Mouse (Mus musculus) heart, embryonic 12.5 days (tissue): ENCODE data around the gene Tmcc1. TPM values are rescaled to one million over a fixed set of nuclear protein-coding genes. Genes with fewer than 3 reads are reported as not detected.
"Not testable (repeated sequence)": the region's sequence is repeated elsewhere in the genome, so short reads cannot be mapped to it uniquely, and the experiment has no call there.

Source experiments
- ATAC-seq: fragments of 200-750 bp; cut with Nextera tagmentation; 2 replicates; pipeline ENCODE4 v1.8.0; 2017; ENCODE audit warnings: moderate TSS enrichment, moderate library complexity; ENCODE audit not compliant: insufficient number of reproducible peaks, low FRiP score
- H3K27ac ChIP-seq: fragments of 300-500 bp; sonication (generic); 2 replicates; pipeline ENCODE4 v1.5.1; 2016; ENCODE audit warnings: mild to moderate bottlenecking, moderate library complexity; ENCODE audit not compliant: poor library complexity, severe bottlenecking
- H3K27me3 ChIP-seq: fragments of 300-500 bp; sonication (generic); replicated peaks from 2 replicates; pipeline ENCODE4 v1.6.1; 2016; ENCODE audit warnings: mild to moderate bottlenecking, moderate library complexity
- H3K36me3 ChIP-seq: fragments of 300-500 bp; sonication (generic); 2 replicates; pipeline ENCODE4 v1.6.1; 2016; ENCODE audit warnings: mild to moderate bottlenecking, moderate library complexity
- H3K4me1 ChIP-seq: fragments of 300-500 bp; sonication (generic); replicated peaks from 2 replicates; pipeline ENCODE4 v1.6.1; 2016; ENCODE audit warnings: mild to moderate bottlenecking
- H3K4me2 ChIP-seq: fragments of 300-500 bp; sonication (generic); 2 replicates; pipeline ENCODE4 v1.6.1; 2016; ENCODE audit warnings: mild to moderate bottlenecking, moderate library complexity
- H3K4me3 ChIP-seq: fragments of 300-500 bp; sonication (generic); 2 replicates; pipeline ENCODE4 v1.5.1; 2016; ENCODE audit warnings: mild to moderate bottlenecking
- H3K9ac ChIP-seq: fragments of 300-500 bp; sonication (generic); 2 replicates; pipeline ENCODE4 v1.6.1; 2016; ENCODE audit warnings: mild to moderate bottlenecking, moderate library complexity
- H3K9me3 ChIP-seq: fragments of 300-500 bp; sonication (generic); replicated peaks from 2 replicates; pipeline ENCODE4 v1.6.1; 2016; ENCODE audit warnings: mild to moderate bottlenecking, moderate library complexity
- WGBS: fragments of 180-500 bp; shearing (Covaris S2); methylation state at CpG from one replicate; pipeline ENCODE4 v1.1.7; 2016; 5-methylcytosine and 5-hydroxymethylcytosine counted together
- polyA plus RNA-seq: library from polyadenylated mRNA; unstranded; fragments of >200 nt; fragmentation: Nextera tagmentation; extraction: Ambion mirVana; gene quantifications from 2 replicates; pipeline ENCODE4 v1.2.1, GENCODE M21; 2016

Gene Tmcc1
- polyA plus RNA-seq, 1 experiment from 2014 or later, result 11.0 TPM

DNA sequence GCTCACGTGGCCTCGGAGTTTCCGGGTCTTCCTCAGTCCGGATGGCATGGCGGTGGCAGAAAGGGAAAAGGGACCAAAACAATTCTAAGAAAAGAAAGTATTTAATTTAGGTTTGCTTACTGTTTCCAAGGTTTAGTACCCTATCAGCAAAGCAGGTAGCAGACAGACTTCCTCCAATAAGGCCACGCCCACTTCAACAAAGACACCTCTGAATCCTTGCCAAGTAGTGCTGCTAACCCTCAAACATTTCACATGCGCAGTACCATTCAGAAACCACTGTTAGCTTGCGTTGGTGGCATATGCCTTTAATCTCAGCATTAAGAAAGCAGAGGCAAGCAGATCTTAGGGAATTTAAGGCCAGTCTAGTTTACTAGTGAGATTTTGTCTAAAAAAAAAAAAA, 2.5 kb upstream of the Tmcc1 start:
- Histone ChIP-seq H3K36me3 (no peaks in the 10 kb centered on the region), H3K4me3 (no peak overlapping the region), H3K9me3 (no peaks in the 10 kb centered on the region), H3K27ac (no peak overlapping the region), H3K4me2 (no peak overlapping the region), H3K4me1 (peaks cover 5% of the 10 kb centered on the region), H3K27me3 (no peaks in the 10 kb centered on the region), H3K9ac (no peak overlapping the region)
- 52% methylated on average over 8 of the region's 8 CpGs for WGBS
- no peak for ATAC-seq

DNA sequence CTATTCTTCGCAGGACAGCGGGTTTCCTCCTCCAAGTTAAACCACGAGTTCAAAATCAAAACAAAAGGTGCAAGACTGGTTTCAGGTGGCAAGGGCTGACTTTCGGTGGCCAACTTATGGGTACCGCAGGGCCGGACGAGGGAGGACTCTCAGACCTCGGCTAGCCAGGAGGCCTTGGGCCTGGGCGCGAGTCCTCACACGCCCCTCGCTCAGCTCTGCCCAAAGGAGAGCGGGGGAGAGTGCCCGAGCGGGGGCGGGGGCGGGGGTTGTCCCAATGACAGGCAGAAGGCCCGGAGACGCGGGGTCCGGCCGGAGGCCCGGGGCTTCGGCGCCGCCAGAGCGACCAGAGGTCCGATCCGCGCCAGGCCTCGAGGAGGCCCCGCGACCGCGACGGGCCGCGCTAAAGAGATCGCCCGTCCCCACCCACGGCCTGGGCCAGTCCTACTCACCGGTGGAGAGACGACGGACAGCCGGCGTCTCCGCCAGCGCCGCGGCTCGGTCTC, 426 bp downstream of the Tmcc1 start:
- Histone ChIP-seq H3K4me3 (peak overlapping the region; percentile 97), H3K27ac (peak overlapping the region; percentile 87), H3K27me3 (no peaks in the 10 kb centered on the region), H3K9me3 (no peaks in the 10 kb centered on the region), H3K36me3 (no peaks in the 10 kb centered on the region), H3K9ac (peak overlapping the region; percentile 97), H3K4me1 (peaks cover 12% of the 10 kb centered on the region), H3K4me2 (peak overlapping the region; percentile 94)
- peak; percentile 85 for ATAC-seq
- WGBS, result under 1% methylated on average over 39 of the region's 51 CpGs

DNA sequence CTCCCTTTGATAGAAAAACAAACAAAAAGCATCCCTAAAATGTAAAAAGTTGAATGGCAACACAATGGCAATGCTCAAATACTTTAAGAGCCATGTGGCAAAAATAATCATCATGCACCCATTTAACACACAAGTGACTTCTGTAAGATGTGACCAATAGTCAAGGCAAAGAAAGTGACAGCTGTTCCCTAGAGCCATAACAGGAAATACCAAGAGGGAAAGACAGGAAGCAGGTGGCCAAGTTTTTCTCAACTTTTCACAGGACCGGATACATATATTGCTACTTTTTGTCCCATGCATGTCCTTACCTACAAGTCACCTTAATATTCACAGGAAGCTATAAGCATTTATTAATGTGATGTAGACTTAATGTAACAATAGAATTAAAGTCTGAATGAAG, 3.9 kb downstream of the Tmcc1 start:
- Histone ChIP-seq H3K27ac (0 out of 2 replicates have a peak overlapping the region, but pooled peaks have one; percentile 39), H3K4me3 (no peak overlapping the region), H3K36me3 (0 out of 2 replicates have a peak, but pooled peaks cover 3% of the 10 kb centered on the region), H3K4me1 (peaks cover 12% of the 10 kb centered on the region), H3K9ac (no peak overlapping the region), H3K27me3 (no peaks in the 10 kb centered on the region), H3K4me2 (no peak overlapping the region), H3K9me3 (no peaks in the 10 kb centered on the region)
- whole genome bisulfite sequencing, result 36% methylated on average over 1 of the region's 1 CpGs
- no peak for ATAC-seq

DNA sequence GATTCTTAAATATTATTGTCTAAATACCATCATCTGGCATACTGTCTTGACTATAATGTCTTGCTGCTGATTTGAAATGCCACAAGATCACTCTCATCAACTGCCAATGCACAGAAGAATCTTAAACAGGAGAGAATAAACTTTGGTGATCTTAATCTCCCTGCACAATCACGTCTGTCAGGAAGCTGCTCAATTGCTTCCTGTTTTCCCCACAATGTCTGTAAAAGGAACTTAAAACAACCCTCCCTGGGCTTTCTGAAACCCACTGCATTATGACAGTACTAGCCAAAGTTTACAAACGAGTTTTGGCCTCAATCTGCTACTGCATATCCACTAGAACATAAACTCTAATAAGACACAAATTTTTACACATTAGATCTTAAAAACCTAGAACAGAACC, 6.8 kb downstream of the Tmcc1 start:
- peaks cover 12% of the 10 kb centered on the region; the same call in 1 of the 2 replicates for H3K4me1 ChIP-seq
- 0 out of 2 replicates have a peak, but pooled peaks cover 3% of the 10 kb centered on the region for H3K36me3 ChIP-seq
- no peak overlapping the region for H3K4me2 ChIP-seq
- H3K9ac ChIP-seq, result no peak overlapping the region
- no peaks in the 10 kb centered on the region for H3K9me3 ChIP-seq
- WGBS, result 36% methylated on average over 2 of the region's 2 CpGs
- no peak for ATAC-seq
- H3K27me3 ChIP-seq, result no peaks in the 10 kb centered on the region
- H3K4me3 ChIP-seq, result no peak overlapping the region
- no peak overlapping the region for H3K27ac ChIP-seq

DNA sequence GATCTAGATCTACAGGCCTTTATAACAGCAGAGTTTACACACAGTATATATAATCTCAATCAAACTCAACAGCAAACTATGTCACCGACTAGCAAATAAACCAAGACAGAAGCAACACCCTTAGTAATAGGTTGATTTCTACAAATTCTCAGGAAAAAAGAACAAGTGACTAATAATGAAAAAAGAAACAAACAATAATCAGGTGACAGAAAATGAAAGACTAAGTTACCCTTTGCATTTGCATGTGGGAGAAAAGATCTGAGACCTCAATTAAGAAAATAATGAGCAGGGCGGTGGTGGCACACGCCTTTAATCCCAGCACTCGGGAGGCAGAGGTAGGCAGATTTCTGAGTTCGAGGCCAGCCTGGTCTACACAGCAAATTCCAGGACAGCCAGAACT, 9.8 kb downstream of the Tmcc1 start:
- 86% methylated on average over 5 of the region's 5 CpGs for WGBS
- H3K27ac ChIP-seq, result no peak overlapping the region

DNA sequence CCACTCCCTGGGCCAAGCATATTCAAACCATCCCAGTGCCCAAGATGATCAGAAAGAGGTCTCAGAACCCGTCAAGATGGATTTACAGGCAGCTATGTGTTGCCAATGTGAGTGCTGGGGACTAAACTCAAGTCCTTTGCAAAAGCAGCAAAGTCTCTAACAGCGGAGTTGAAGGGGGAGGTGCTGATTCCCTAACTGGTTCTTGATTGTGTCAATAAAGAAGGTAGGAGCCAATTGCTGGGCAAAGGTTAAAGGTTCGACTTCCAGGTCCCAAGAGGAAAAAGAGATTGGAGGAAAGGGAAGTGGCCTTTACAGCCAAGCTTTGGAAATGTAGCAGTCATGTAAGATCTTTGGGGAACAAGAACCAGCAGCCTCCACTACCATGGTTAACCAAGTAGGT, 12.6 kb downstream of the Tmcc1 start:
- H3K4me2 ChIP-seq, result no peak overlapping the region
- H3K9me3 ChIP-seq, result no peaks in the 10 kb centered on the region
- 0 out of 2 replicates have a peak, but pooled peaks cover 4% of the 10 kb centered on the region for H3K4me1 ChIP-seq
- H3K9ac ChIP-seq, result no peak overlapping the region
- H3K27ac ChIP-seq, result no peak overlapping the region
- ATAC-seq, result no peak
- H3K27me3 ChIP-seq, result no peaks in the 10 kb centered on the region
- H3K4me3 ChIP-seq, result no peak overlapping the region
- 66% methylated on average over 3 of the region's 3 CpGs for WGBS
- H3K36me3 ChIP-seq, result peaks cover 31% of the 10 kb centered on the region

More for the DNA sequence above, 9.8 kb downstream of the Tmcc1 start:
- H3K9me3 ChIP-seq, result no peaks in the 10 kb centered on the region
- H3K36me3 ChIP-seq, result peaks cover 17% of the 10 kb centered on the region
- no peak for ATAC-seq
- H3K27me3 ChIP-seq, result no peaks in the 10 kb centered on the region
- H3K4me3 ChIP-seq, result no peak overlapping the region
- no peak overlapping the region for H3K9ac ChIP-seq
- 0 out of 2 replicates have a peak, but pooled peaks cover 4% of the 10 kb centered on the region for H3K4me1 ChIP-seq
- no peak overlapping the region for H3K4me2 ChIP-seq

DNA sequence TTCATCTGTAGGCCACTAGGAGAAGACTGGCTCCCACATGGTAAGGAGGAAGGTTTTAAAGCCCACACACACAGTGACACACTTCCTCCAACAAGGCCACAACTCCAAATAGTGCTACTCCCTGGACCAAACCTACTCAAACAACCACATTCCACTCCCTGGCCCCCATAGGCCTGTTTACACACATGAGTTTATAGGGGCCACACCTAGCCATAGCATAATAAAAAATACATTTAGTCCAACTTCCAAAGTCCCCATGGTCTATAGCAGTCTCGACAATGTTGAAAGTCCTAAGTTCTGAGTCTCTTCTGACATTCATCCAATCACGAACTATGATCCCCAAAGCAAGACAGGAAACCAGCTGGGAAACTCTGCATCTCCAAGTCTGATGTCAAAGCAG, 14.9 kb downstream of the Tmcc1 start:
- H3K9ac ChIP-seq, result no peak overlapping the region
- H3K36me3 ChIP-seq, result peaks cover 34% of the 10 kb centered on the region
- 0 out of 2 replicates have a peak, but pooled peaks cover 4% of the 10 kb centered on the region for H3K4me1 ChIP-seq
- no peak for ATAC-seq
- H3K4me3 ChIP-seq, result no peak overlapping the region
- no peak overlapping the region for H3K4me2 ChIP-seq
- H3K9me3 ChIP-seq, result no peaks in the 10 kb centered on the region
- H3K27ac ChIP-seq, result no peak overlapping the region
- 88% methylated on average over 2 of the region's 2 CpGs for WGBS
- no peaks in the 10 kb centered on the region for H3K27me3 ChIP-seq

DNA sequence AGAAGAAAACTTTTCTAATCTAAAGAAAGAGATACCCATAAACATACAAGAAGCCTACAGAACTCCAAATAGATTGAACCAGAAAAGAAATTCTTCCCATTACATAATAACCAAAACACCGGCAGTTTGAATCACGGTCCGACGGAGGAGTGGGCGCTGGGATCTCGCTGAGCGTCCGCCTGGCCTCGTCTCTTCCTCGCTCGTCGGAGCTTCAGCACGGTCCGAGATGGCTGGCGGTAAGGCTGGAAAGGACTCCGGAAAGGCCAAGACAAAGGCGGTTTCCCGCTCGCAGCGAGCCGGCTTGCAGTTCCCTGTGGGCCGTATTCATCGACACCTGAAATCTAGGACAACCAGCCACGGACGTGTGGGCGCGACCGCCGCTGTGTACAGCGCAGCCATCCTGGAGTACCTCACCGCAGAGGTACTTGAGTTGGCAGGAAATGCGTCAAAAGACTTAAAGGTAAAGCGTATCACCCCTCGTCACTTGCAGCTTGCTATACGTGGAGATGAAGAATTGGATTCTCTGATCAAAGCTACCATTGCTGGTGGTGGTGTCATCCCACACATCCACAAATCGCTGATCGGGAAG, 19.7 kb downstream of the Tmcc1 start:
- H3K36me3 ChIP-seq, result peaks cover 21% of the 10 kb centered on the region; the same call in 1 of the 2 replicates
- not testable (repeated sequence) for H3K27ac ChIP-seq, H3K27me3 ChIP-seq, H3K4me2 ChIP-seq, H3K4me3 ChIP-seq, H3K9ac ChIP-seq, H3K4me1 ChIP-seq, ATAC-seq, H3K9me3 ChIP-seq
- WGBS, result 71% methylated on average over 37 of the region's 37 CpGs

DNA sequence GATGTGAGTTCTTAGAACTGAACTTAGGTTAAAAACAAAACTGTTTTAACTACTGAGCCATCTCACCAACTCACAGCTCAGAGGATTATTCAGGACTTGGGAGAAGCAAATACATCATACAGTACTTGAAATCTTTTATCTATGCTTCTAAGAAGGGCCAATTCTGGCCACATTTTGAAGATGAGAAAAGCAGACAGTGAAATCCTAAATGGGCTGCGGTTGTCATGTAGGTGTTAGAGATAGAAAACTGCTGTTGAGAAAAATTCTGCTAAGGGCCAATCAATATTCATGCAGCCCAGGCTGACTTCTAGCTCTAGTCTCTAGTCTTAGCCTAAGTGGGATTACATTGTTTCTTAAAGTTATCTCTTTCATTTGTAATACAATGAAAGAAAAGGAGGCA, 26.9 kb downstream of the Tmcc1 start:
- H3K27me3 ChIP-seq, result no peaks in the 10 kb centered on the region
- H3K9ac ChIP-seq, result no peak overlapping the region
- H3K4me3 ChIP-seq, result no peak overlapping the region
- no peak overlapping the region for H3K27ac ChIP-seq
- H3K4me2 ChIP-seq, result no peak overlapping the region
- no peak for ATAC-seq
- 67% methylated on average over 1 of the region's 1 CpGs for WGBS
- no peaks in the 10 kb centered on the region for H3K9me3 ChIP-seq
- H3K36me3 ChIP-seq, result peaks cover 7% of the 10 kb centered on the region
- 0 out of 2 replicates have a peak, but pooled peaks cover 3% of the 10 kb centered on the region for H3K4me1 ChIP-seq

DNA sequence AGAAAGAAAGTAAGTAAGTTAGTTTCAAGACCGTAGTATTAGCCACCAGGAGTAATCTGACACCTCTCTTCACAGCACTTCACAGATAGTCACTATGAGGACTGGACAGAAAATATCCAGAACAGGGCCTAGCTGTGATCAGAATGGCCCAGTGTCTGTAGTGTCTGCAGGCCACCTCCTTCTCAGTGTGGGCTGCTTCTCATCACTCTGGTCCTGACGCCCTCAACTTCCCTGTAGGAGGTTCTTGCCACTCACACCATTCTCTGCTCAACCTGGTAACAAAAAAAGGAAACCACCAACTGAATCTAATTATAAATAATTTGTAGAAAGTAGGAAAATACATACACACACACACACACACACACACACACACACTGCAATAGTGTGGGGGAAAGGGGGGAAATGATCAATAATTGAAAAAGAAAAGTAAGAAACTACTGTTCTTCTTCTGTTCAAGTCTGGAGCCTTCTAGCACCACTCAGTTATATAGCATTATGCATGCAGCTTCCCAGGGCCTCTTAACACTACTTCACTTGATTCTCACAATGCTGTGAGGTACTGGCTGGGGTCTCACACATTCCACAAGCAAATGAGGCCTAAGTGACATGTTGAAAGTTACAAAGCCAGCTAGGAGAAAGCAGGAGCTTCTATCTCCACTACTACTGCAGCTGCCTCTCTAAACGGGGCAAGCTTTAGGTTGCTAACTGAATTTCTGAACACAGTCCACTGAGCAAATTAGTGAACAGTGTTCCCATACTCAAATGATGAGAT, 38.2 kb downstream of the Tmcc1 start:
- no peak overlapping the region for H3K4me2 ChIP-seq
- H3K9ac ChIP-seq, result no peak overlapping the region
- H3K27me3 ChIP-seq, result no peaks in the 10 kb centered on the region
- WGBS, result 15% methylated on average over 3 of the region's 3 CpGs
- ATAC-seq, result no peak
- H3K9me3 ChIP-seq, result no peaks in the 10 kb centered on the region
- no peak overlapping the region for H3K4me3 ChIP-seq
- peak overlapping the region; percentile 75 for H3K27ac ChIP-seq
- 0 out of 2 replicates have a peak, but pooled peaks cover 3% of the 10 kb centered on the region for H3K36me3 ChIP-seq
- peaks cover 19% of the 10 kb centered on the region for H3K4me1 ChIP-seq

DNA sequence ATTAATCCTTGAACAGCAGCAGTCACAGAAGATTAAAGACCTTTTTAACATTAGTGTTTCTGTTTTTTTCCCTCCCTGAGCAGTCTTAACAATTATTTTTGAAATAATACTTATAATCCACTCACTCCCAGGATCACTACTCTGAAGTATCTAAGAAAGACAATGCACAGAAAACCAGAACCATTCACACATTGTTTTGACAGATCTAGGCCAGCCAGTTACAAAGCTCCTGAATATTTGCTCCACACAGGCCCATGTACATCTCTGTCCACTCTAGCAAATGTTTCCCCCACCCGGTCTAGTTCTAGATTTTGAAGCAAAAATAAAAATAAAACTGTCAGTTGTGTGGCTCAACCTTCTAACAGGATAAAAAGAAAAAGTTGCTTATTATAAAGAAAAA, 45.9 kb downstream of the Tmcc1 start:
- no peak overlapping the region for H3K4me2 ChIP-seq
- ATAC-seq, result no peak
- 0 out of 2 replicates have a peak, but pooled peaks cover 5% of the 10 kb centered on the region for H3K36me3 ChIP-seq
- no peak overlapping the region for H3K9ac ChIP-seq
- H3K27ac ChIP-seq, result no peak overlapping the region
- H3K4me1 ChIP-seq, result peaks cover 5% of the 10 kb centered on the region; the same call in 1 of the 2 replicates
- no peak overlapping the region for H3K4me3 ChIP-seq
- H3K9me3 ChIP-seq, result no peaks in the 10 kb centered on the region
- no peaks in the 10 kb centered on the region for H3K27me3 ChIP-seq
- WGBS, result 80% methylated on average over 1 of the region's 1 CpGs
